ENCODE assay signal across 15 mouse cellular contexts in genomic region chr11:3328271-3328670, GRCm38 (mm10). TPM values are rescaled to one million over a fixed set of nuclear protein-coding genes. Genes with fewer than 3 reads are reported as not detected.
DNase-seq lines count a peak whose midpoint lies in the region; ATAC-seq and TF ChIP-seq lines count a peak whose summit lies in the region.
"Had no signal": no experiment of that assay in that cellular context is flagged by ENCODE, and none has a peak within 500 bp of the region (broad histone marks: within the 10 kb centered on the region; RNA-seq: fewer than 3 reads in every experiment).

No protein-coding gene starts in this region.

- DNase-seq in A20 (ENCODE audit: low read depth, low spot score) = peak; percentile 30
- peak; percentile 74 to 82 for DNase-seq in CD8-positive naive resting alpha-beta T cell, adult 2 months (ENCODE audit: low read depth in 2 of 2, low spot score in 2 of 2)
- DNase-seq in natural killer cell, adult 2 months (ENCODE audit: low spot score in 2 of 2) = peak; percentile 26 to 67
- no peak for DNase-seq in layer of hippocampus, postnatal 10 days (ENCODE audit: low spot score in 2 of 2)
- no peak for DNase-seq in cerebellum, postnatal 10 days
- DNase-seq: adrenal gland, postnatal 36 days; kidney, adult 2 months; kidney, postnatal 36 days; lung, postnatal 14 days had no signal

- no peak overlapping the region for H3K4me3 ChIP-seq in intestine, postnatal 0 days (ENCODE audit: low read depth, low read length)
- no peak overlapping the region for H3K4me3 ChIP-seq in intestine, embryonic 15.5 days (replicated peaks)
- H3K4me3 ChIP-seq: hindbrain, embryonic 13.5 days; limb, embryonic 10.5 days; liver, embryonic 12.5 days; midbrain, embryonic 10.5 days had no signal

- no peak overlapping the region for H3K4me2 ChIP-seq in intestine, postnatal 0 days (replicated peaks; ENCODE audit: low read depth)
- no peak overlapping the region for H3K4me2 ChIP-seq in intestine, embryonic 15.5 days (replicated peaks)
- H3K4me2 ChIP-seq: hindbrain, embryonic 13.5 days; liver, embryonic 12.5 days had no signal

- H3K4me1 ChIP-seq in intestine, postnatal 0 days (replicated peaks; ENCODE audit: control insufficient read depth, insufficient read depth, low read length) = no peaks in the 10 kb centered on the region; the same call in 1 of the 2 replicates
- H3K4me1 ChIP-seq in intestine, embryonic 15.5 days (replicated peaks) = peaks cover 7% of the 10 kb centered on the region

- no peaks in the 10 kb centered on the region for H3K36me3 ChIP-seq in intestine, postnatal 0 days (ENCODE audit: control insufficient read depth, insufficient read depth)
- H3K36me3 ChIP-seq in intestine, embryonic 15.5 days = no peaks in the 10 kb centered on the region
- H3K36me3 ChIP-seq: limb, embryonic 10.5 days; liver, embryonic 12.5 days had no signal

- TF ChIP-seq CTCF in intestine, postnatal 0 days (IDR thresholded peaks at IDR 0.05; ENCODE audit: low read depth) = 0 out of 2 replicates have a peak, but pooled peaks have one; percentile 24

- H3K27me3 ChIP-seq in intestine, postnatal 0 days (replicated peaks; ENCODE audit: control insufficient read depth, insufficient read depth, low read length) = no peaks in the 10 kb centered on the region
- no peaks in the 10 kb centered on the region for H3K27me3 ChIP-seq in intestine, embryonic 15.5 days (replicated peaks)

- ATAC-seq in intestine, postnatal 0 days = no peak
- ATAC-seq in intestine, embryonic 15.5 days = no peak
- ATAC-seq: liver, embryonic 12.5 days had no signal

- no peaks in the 10 kb centered on the region for H3K9me3 ChIP-seq in intestine, postnatal 0 days (ENCODE audit: control insufficient read depth)
- no peaks in the 10 kb centered on the region for H3K9me3 ChIP-seq in intestine, embryonic 15.5 days
- H3K9me3 ChIP-seq: hindbrain, embryonic 13.5 days; limb, embryonic 10.5 days; liver, embryonic 12.5 days; midbrain, embryonic 10.5 days had no signal

- H3K9ac ChIP-seq in intestine, postnatal 0 days (ENCODE audit: low read depth, low read length) = no peak overlapping the region
- no peak overlapping the region for H3K9ac ChIP-seq in intestine, embryonic 15.5 days
- H3K9ac ChIP-seq: hindbrain, embryonic 13.5 days; liver, embryonic 12.5 days had no signal

- 79% methylated on average over 5 of the region's 5 CpGs for WGBS in intestine, postnatal 0 days
- WGBS in intestine, embryonic 15.5 days = 74% methylated on average over 5 of the region's 5 CpGs

- H3K27ac ChIP-seq in intestine, postnatal 0 days (ENCODE audit: low read depth, low read length) = no peak overlapping the region
- no peak overlapping the region for H3K27ac ChIP-seq in intestine, embryonic 15.5 days
- H3K27ac ChIP-seq: hindbrain, embryonic 13.5 days; limb, embryonic 10.5 days; liver, embryonic 12.5 days; midbrain, embryonic 10.5 days had no signal

RNA-seq across cellular contexts. Expression of gene Pik3ip1, which starts 1.9 kb away (rescaled TPM):
- polyA plus RNA-seq in intestine, postnatal 0 days (2015; fragmentation: Nextera tagmentation; extraction: Ambion mirVana) = 6.5 and 6.8 TPM in 2 replicates
- 8.5 and 8.7 TPM in 2 replicates for polyA plus RNA-seq in intestine, embryonic 15.5 days (2015; fragmentation: Nextera tagmentation; extraction: Ambion mirVana)
- 10 to 100 TPM; 27.0 to 27.4 TPM for total RNA-seq in layer of hippocampus, postnatal 10 days (2021)

RNA-seq across cellular contexts. Expression of gene Patz1, which starts 39.6 kb away (rescaled TPM):
- polyA plus RNA-seq in intestine, postnatal 0 days (2015; fragmentation: Nextera tagmentation; extraction: Ambion mirVana) = 10.7 and 12.1 TPM in 2 replicates
- 34.2 and 36.1 TPM in 2 replicates for polyA plus RNA-seq in intestine, embryonic 15.5 days (2015; fragmentation: Nextera tagmentation; extraction: Ambion mirVana)
- total RNA-seq in layer of hippocampus, postnatal 10 days (2021) = 10 to 100 TPM; 54.0 to 57.7 TPM

Comparison
In these comparisons a context has a peak if more than half of its experiments do, and no peak if none do; other contexts are left out.
1. DNase-seq: peak in A20 (single experiment), CD8-positive naive resting alpha-beta T cell, adult 2 months (2 of 2) and natural killer cell, adult 2 months (2 of 2); none in layer of hippocampus, postnatal 10 days (0 of 2) and cerebellum, postnatal 10 days (0 of 2).